Mouse (Mus musculus): ENCODE measurements around the gene Bcl9. TPM values are rescaled to one million over a fixed set of nuclear protein-coding genes. Genes with fewer than 3 reads are reported as not detected.

Gene Bcl9
- total and polyA plus RNA-seq, 3 experiments, result 7.0 to 38.5 (median 18.4) TPM

DNA sequence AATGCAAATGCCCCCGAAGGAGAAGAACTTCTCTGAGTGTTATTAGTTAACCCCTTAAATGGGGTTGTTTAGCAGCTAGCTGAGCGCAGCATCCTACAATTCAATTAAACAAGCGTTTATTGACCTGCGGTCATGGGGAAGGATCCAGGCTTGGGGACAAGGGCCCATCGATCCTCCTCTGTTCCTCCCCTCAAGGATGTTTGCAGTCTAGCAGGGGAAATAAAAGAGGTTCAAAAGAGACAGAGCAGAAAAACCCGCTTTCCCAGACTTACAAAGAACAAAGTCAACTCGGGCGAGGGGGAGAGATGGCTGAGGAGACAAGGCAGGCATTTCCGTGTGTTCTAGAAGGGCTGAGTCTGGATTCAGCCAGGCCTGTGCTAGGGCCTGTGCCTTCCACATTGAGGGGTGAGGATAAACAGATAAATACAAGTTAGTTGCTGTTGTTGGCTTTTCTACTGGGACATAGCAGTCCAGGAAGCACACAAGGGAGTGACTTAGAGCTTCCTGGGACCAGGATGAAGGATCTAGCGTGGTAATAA is 55.0 kb downstream of the Bcl9 start:
- Histone ChIP-seq H3K4me3 (ENCODE audit: low read depth, low read length) (no peak overlapping the region), H3K9me3 (replicated peaks) (no peaks in the 10 kb centered on the region), H3K36me3 (replicated peaks) (no peaks in the 10 kb centered on the region), H3K4me1 (ENCODE audit: insufficient read depth, low read depth, low read length) (no peaks in the 10 kb centered on the region), H3K27me3 (ENCODE audit: insufficient read depth, low read length) (peaks cover 9% of the 10 kb centered on the region; the same call in 1 of the 2 replicates)
- DNase-seq (ENCODE audit: low spot score), result no peak
- no peak for ATAC-seq (ENCODE audit: extremely low read depth, insufficient number of reproducible peaks, low FRiP score, poor library complexity, severe bottlenecking)
- TF ChIP-seq CTCF (IDR thresholded peaks at IDR 0.05; ENCODE audit: low read depth, low read length) (no peak), GATA2 (IDR thresholded peaks at IDR 0.05; ENCODE audit: borderline replicate concordance, low read depth, low read length) (no peak), TAL1 (conservative IDR thresholded peaks at IDR 0.05; ENCODE audit: low read depth, low read length) (no peak), POLR2AphosphoS5 (IDR thresholded peaks at IDR 0.05; ENCODE audit: insufficient replicate concordance, low read depth, low read length) (no peak), GATA1 (IDR thresholded peaks at IDR 0.05; ENCODE audit: borderline replicate concordance, low read length) (no peak)

DNA sequence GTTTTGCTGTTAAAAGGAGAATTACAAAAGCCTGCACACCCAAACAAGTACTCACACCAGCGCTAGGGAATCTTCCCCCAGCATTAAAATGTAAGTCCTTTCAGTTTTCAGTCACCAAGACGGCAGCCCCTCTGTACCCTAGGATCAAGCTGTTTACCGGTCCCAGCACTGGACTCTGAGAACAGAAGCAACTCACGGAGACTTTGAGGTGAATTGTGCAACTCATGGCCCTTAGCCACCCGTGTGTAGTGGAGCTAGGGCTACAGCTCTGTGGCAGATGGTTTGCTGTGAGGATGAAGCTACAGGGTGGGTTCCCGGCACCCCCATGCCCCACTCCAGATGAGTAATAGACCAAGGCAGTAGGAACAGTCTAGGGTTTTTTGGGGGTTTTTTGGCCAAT is 55.9 kb downstream of the Bcl9 start:
- DNase-seq (ENCODE audit: low spot score), result no peak

DNA sequence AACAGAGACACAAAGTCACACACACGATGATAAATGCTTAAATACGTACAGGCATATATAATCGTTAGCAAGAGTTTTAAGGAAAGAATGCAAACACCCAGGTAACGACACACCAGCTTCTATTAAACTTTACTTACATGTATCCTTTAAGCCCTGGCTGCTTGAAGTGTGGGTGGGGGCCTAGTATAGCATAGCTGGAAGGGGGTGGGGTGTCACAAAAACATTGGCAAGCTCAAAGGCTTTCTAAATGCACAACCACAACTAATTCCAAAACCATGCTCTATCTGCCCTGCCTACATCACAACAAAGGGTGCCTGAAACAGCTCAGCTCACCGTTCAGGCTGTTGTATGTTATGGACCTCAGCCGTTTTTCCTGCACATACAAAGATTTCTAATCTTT is 57.9 kb downstream of the Bcl9 start:
- no peak for ATAC-seq (ENCODE audit: extremely low read depth, insufficient number of reproducible peaks, low FRiP score, poor library complexity, severe bottlenecking)

More for the DNA sequence above, 55.9 kb downstream of the Bcl9 start:
- Histone ChIP-seq H3K4me3 (ENCODE audit: low read depth, low read length) (no peak overlapping the region), H3K4me1 (ENCODE audit: insufficient read depth, low read depth, low read length) (no peaks in the 10 kb centered on the region), H3K36me3 (replicated peaks) (no peaks in the 10 kb centered on the region), H3K9me3 (replicated peaks) (no peaks in the 10 kb centered on the region), H3K27me3 (ENCODE audit: insufficient read depth, low read length) (peaks cover 9% of the 10 kb centered on the region; the same call in 1 of the 2 replicates)
- TF ChIP-seq CTCF (IDR thresholded peaks at IDR 0.05; ENCODE audit: low read depth, low read length) (no peak), POLR2AphosphoS5 (IDR thresholded peaks at IDR 0.05; ENCODE audit: insufficient replicate concordance, low read depth, low read length) (no peak), TAL1 (conservative IDR thresholded peaks at IDR 0.05; ENCODE audit: low read depth, low read length) (no peak), GATA1 (IDR thresholded peaks at IDR 0.05; ENCODE audit: borderline replicate concordance, low read length) (no peak), GATA2 (IDR thresholded peaks at IDR 0.05; ENCODE audit: borderline replicate concordance, low read depth, low read length) (no peak)
- ATAC-seq (ENCODE audit: extremely low read depth, insufficient number of reproducible peaks, low FRiP score, poor library complexity, severe bottlenecking), result no peak

DNA sequence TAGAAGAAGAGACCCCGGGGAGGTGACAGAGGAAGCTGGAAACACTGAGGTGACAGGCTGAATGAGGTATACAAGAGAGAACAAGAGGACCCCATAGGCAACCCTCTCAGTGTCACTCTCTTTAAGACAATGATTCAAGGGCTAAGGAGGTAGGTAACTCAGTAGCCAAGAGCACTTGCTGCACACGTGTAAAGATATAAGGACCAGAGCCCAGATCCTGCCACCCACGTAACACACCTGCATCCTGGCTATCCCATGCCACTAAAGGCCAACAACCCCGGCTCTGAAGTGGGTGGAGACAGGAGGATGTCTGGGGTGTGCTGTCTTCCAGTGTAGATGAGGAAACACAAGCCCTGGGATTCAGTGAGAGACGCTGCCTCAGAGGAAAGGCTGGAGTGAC is 58.4 kb downstream of the Bcl9 start:
- Histone ChIP-seq H3K9me3 (replicated peaks) (no peaks in the 10 kb centered on the region), H3K4me1 (ENCODE audit: insufficient read depth, low read depth, low read length) (no peaks in the 10 kb centered on the region), H3K4me3 (ENCODE audit: low read depth, low read length) (no peak overlapping the region), H3K36me3 (replicated peaks) (no peaks in the 10 kb centered on the region), H3K27me3 (ENCODE audit: insufficient read depth, low read length) (peaks cover 17% of the 10 kb centered on the region)
- ATAC-seq (ENCODE audit: extremely low read depth, insufficient number of reproducible peaks, low FRiP score, poor library complexity, severe bottlenecking), result no peak
- DNase-seq (ENCODE audit: low spot score), result no peak
- TF ChIP-seq TAL1 (conservative IDR thresholded peaks at IDR 0.05; ENCODE audit: low read depth, low read length), result no peak
- no peak for TF ChIP-seq GATA2 (IDR thresholded peaks at IDR 0.05; ENCODE audit: borderline replicate concordance, low read depth, low read length)
- TF ChIP-seq GATA1 (IDR thresholded peaks at IDR 0.05; ENCODE audit: borderline replicate concordance, low read length), result no peak
- no peak for TF ChIP-seq POLR2AphosphoS5 (IDR thresholded peaks at IDR 0.05; ENCODE audit: insufficient replicate concordance, low read depth, low read length)
- no peak for TF ChIP-seq CTCF (IDR thresholded peaks at IDR 0.05; ENCODE audit: low read depth, low read length)

More for the DNA sequence above, 57.9 kb downstream of the Bcl9 start:
- H3K4me1 ChIP-seq (ENCODE audit: insufficient read depth, low read depth, low read length), result no peaks in the 10 kb centered on the region
- no peaks in the 10 kb centered on the region for H3K36me3 ChIP-seq (replicated peaks)
- no peaks in the 10 kb centered on the region for H3K9me3 ChIP-seq (replicated peaks)
- TF ChIP-seq POLR2AphosphoS5 (IDR thresholded peaks at IDR 0.05; ENCODE audit: insufficient replicate concordance, low read depth, low read length) (no peak), TAL1 (conservative IDR thresholded peaks at IDR 0.05; ENCODE audit: low read depth, low read length) (no peak), GATA2 (IDR thresholded peaks at IDR 0.05; ENCODE audit: borderline replicate concordance, low read depth, low read length) (no peak), GATA1 (IDR thresholded peaks at IDR 0.05; ENCODE audit: borderline replicate concordance, low read length) (no peak), CTCF (IDR thresholded peaks at IDR 0.05; ENCODE audit: low read depth, low read length) (no peak)
- peaks cover 16% of the 10 kb centered on the region for H3K27me3 ChIP-seq (ENCODE audit: insufficient read depth, low read length)
- no peak for DNase-seq (ENCODE audit: low spot score)
- no peak overlapping the region for H3K4me3 ChIP-seq (ENCODE audit: low read depth, low read length)

DNA sequence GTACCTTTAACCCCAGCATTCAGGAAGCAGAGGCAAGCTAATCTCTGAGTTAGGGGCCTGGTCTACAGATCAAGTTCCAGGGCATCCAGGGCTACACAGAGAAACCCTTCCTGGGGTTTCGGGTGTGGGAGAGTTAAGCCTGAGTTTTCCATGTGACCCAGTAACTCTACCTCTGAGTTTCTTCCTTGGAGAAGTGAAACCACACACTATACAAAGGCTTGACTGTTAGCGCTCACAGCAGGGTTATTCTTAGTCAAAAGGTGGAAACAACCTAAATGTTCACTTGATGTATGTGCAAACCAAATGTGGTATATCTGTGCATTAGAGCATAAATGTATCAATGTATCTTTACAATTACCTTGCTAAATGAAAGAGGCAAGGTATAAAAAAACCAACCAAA is 59.2 kb downstream of the Bcl9 start:
- H3K27me3 ChIP-seq (ENCODE audit: insufficient read depth, low read length), result peaks cover 17% of the 10 kb centered on the region
- TF ChIP-seq GATA1 (IDR thresholded peaks at IDR 0.05; ENCODE audit: borderline replicate concordance, low read length), result no peak
- TF ChIP-seq GATA2 (IDR thresholded peaks at IDR 0.05; ENCODE audit: borderline replicate concordance, low read depth, low read length), result no peak
- no peak for TF ChIP-seq TAL1 (conservative IDR thresholded peaks at IDR 0.05; ENCODE audit: low read depth, low read length)
- no peak for TF ChIP-seq CTCF (IDR thresholded peaks at IDR 0.05; ENCODE audit: low read depth, low read length)
- no peak for TF ChIP-seq POLR2AphosphoS5 (IDR thresholded peaks at IDR 0.05; ENCODE audit: insufficient replicate concordance, low read depth, low read length)
- no peak overlapping the region for H3K4me3 ChIP-seq (ENCODE audit: low read depth, low read length)
- no peaks in the 10 kb centered on the region for H3K36me3 ChIP-seq (replicated peaks)
- no peak for DNase-seq (ENCODE audit: low spot score)
- ATAC-seq (ENCODE audit: extremely low read depth, insufficient number of reproducible peaks, low FRiP score, poor library complexity, severe bottlenecking), result no peak
- H3K9me3 ChIP-seq (replicated peaks), result no peaks in the 10 kb centered on the region
- no peaks in the 10 kb centered on the region for H3K4me1 ChIP-seq (ENCODE audit: insufficient read depth, low read depth, low read length)

DNA sequence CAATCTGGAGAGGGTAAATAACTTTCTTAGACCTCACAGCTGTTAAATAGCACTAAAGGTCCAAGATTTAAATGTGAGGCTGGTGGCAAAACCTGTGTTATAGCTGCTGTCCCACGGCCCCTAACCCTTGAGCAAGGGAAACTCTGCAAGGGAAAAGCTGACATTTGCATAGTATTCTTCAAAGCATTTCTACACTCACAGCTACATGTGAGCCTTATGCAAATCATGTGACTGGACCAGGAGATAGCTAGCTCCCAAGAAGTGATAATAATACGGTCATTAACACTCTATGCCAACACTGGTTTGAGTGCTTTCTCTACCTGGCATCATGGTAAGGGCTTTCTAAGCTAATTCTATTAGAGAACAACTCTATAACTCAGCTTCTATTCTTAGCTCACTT is 60.3 kb downstream of the Bcl9 start:
- no peak for DNase-seq (ENCODE audit: low spot score)
- Histone ChIP-seq H3K36me3 (replicated peaks) (no peaks in the 10 kb centered on the region), H3K27me3 (ENCODE audit: insufficient read depth, low read length) (peaks cover 17% of the 10 kb centered on the region), H3K4me1 (ENCODE audit: insufficient read depth, low read depth, low read length) (no peaks in the 10 kb centered on the region), H3K4me3 (ENCODE audit: low read depth, low read length) (no peak overlapping the region), H3K9me3 (replicated peaks) (no peaks in the 10 kb centered on the region)
- TF ChIP-seq CTCF (IDR thresholded peaks at IDR 0.05; ENCODE audit: low read depth, low read length), result no peak
- ATAC-seq (ENCODE audit: extremely low read depth, insufficient number of reproducible peaks, low FRiP score, poor library complexity, severe bottlenecking), result no peak
